Mouse (Mus musculus) MEL (cell line): ENCODE measurements around the gene Klk13.

Experiments used
- CTCF ChIP-seq, 3 experiments: IDR thresholded peaks in 2 of 3; conservative IDR thresholded peaks in 1 of 3; 2 replicates each; pipeline ENCODE4 v1.5.1; 2011 to 2012; ENCODE audit warnings: low read length in 3 of 3, low read depth in 2 of 3, mild to moderate bottlenecking in 2 of 3, improper control_type of control experiment in 1 of 3, inconsistent platforms in 1 of 3, mixed read lengths in 1 of 3, moderate library complexity in 1 of 3; ENCODE audit not compliant: control insufficient read depth in 1 of 3, insufficient read depth in 1 of 3, poor library complexity in 1 of 3, severe bottlenecking in 1 of 3
- EP300 ChIP-seq, 2 experiments: IDR thresholded peaks; 2 replicates each; pipeline ENCODE4 v1.6.1; 2011; ENCODE audit warnings: improper control_type of control experiment in 2 of 2, low read length in 2 of 2, low read depth in 1 of 2, mild to moderate bottlenecking in 1 of 2
- JUND ChIP-seq: IDR thresholded peaks from 2 replicates; pipeline ENCODE4 v1.6.1; 2011; ENCODE audit warnings: low read depth, mild to moderate bottlenecking, improper control_type of control experiment, low read length
- MYB ChIP-seq: IDR thresholded peaks from 2 replicates; pipeline ENCODE4 v1.6.1; 2011; ENCODE audit warnings: mild to moderate bottlenecking, low read depth, low read length, improper control_type of control experiment
- NELFE ChIP-seq: IDR thresholded peaks from 2 replicates; pipeline ENCODE4 v1.6.1; 2011; ENCODE audit warnings: low read depth, low read length, improper control_type of control experiment
- POLR2A ChIP-seq, 2 experiments: IDR thresholded peaks; 2 replicates each; pipeline ENCODE4 v1.6.1; 2011 to 2012; ENCODE audit warnings: low read length in 2 of 2, mild to moderate bottlenecking in 2 of 2, control low read depth in 1 of 2, improper control_type of control experiment in 1 of 2, low read depth in 1 of 2, moderate library complexity in 1 of 2; ENCODE audit not compliant: control insufficient read depth in 1 of 2, insufficient read depth in 1 of 2, poor library complexity in 1 of 2
- RAD21 ChIP-seq: IDR thresholded peaks from 2 replicates; pipeline ENCODE4 v1.6.1; 2011; ENCODE audit warnings: mild to moderate bottlenecking, low read depth, low read length, improper control_type of control experiment
- TAL1 ChIP-seq: IDR thresholded peaks from 2 replicates; pipeline ENCODE4 v1.6.1; 2012; ENCODE audit warnings: mild to moderate bottlenecking, inconsistent platforms, low read length, moderate library complexity, mixed read lengths
- TBP ChIP-seq: IDR thresholded peaks from 2 replicates; pipeline ENCODE4 v1.8.0; 2011; ENCODE audit warnings: low read depth, low read length, improper control_type of control experiment
- ZKSCAN1 ChIP-seq: IDR thresholded peaks from 2 replicates; pipeline ENCODE4 v1.6.1; 2012; ENCODE audit warnings: low read depth, mild to moderate bottlenecking, inconsistent platforms, low read length, improper control_type of control experiment, moderate library complexity
- ZMIZ1 ChIP-seq: IDR thresholded peaks from 2 replicates; pipeline ENCODE4 v1.6.1; 2012; ENCODE audit warnings: low read depth, mild to moderate bottlenecking, inconsistent platforms, low read length, improper control_type of control experiment, moderate library complexity

GRCm38 (mm10) chr7:43680960-43681359, 31.4 kb upstream of the Klk13 start:
- TF ChIP-seq ZKSCAN1, result no peak
- no peak for TF ChIP-seq EP300 (IDR thresholded peaks at IDR 0.05; ENCODE audit: low read depth in 1 of 2, low read length in 2 of 2)
- peak; percentile 59 to 73 (median 71) for TF ChIP-seq CTCF (IDR thresholded peaks at IDR 0.05 in 2 of 3, conservative IDR thresholded peaks at IDR 0.05 in 1 of 3; ENCODE audit: control insufficient read depth in 1 of 3, insufficient read depth in 1 of 3, low read depth in 2 of 3, low read length in 3 of 3, poor library complexity in 1 of 3, severe bottlenecking in 1 of 3)
- TF ChIP-seq RAD21, result peak; percentile 67
- TF ChIP-seq NELFE, result no peak
- no peak for TF ChIP-seq JUND
- TF ChIP-seq TAL1, result no peak
- no peak for TF ChIP-seq TBP
- no peak for TF ChIP-seq POLR2A (IDR thresholded peaks at IDR 0.05; ENCODE audit: control insufficient read depth in 1 of 2, insufficient read depth in 1 of 2, low read depth in 1 of 2, low read length in 2 of 2, poor library complexity in 1 of 2)
- no peak for TF ChIP-seq MYB
- TF ChIP-seq ZMIZ1, result no peak
